In genomic region chr1:36473211-36473780, GRCm38 (mm10) we compare ENCODE assay signal across 8 mouse cellular contexts. TPM values are rescaled to one million over a fixed set of nuclear protein-coding genes. Genes with fewer than 3 reads are reported as not detected.
A peak's percentile ranks its signal among the peaks of the same experiment; 100 is the strongest.
DNase-seq lines count a peak whose midpoint lies in the region; ATAC-seq and TF ChIP-seq lines count a peak whose summit lies in the region.

No protein-coding gene starts in this region.

- H3K4me3 ChIP-seq in testis, adult 2 months (ENCODE audit: control insufficient read depth, low read depth, low read length) = peak overlapping the region; percentile 87
- H3K4me3 ChIP-seq in liver, embryonic 12.5 days = no peak overlapping the region
- peak overlapping the region; percentile 69 for H3K4me3 ChIP-seq in stomach, embryonic 16.5 days (replicated peaks; ENCODE audit: low read length)

- no peak for ATAC-seq in liver, embryonic 12.5 days
- ATAC-seq in stomach, embryonic 16.5 days (ENCODE audit: insufficient read depth, low FRiP score) = no peak

- no peak overlapping the region for H3K27ac ChIP-seq in testis, adult 2 months (ENCODE audit: control insufficient read depth, insufficient read depth, low read depth, low read length)
- no peak overlapping the region for H3K27ac ChIP-seq in liver, embryonic 12.5 days
- no peak overlapping the region for H3K27ac ChIP-seq in stomach, embryonic 16.5 days (ENCODE audit: low read length)

- peak; percentile 36 for DNase-seq in cerebellum, adult 8-10 months
- no peak for DNase-seq in cerebellum, adult 11 months
- no peak for DNase-seq in testis, postnatal 10 days (ENCODE audit: low spot score)
- DNase-seq in urinary bladder, postnatal 14 days (ENCODE audit: low spot score) = no peak
- no peak for DNase-seq in frontal cortex, postnatal 14 days (ENCODE audit: low spot score in 2 of 2)

- no peaks in the 10 kb centered on the region for H3K36me3 ChIP-seq in testis, adult 2 months (ENCODE audit: control insufficient read depth, insufficient read depth, low read length)
- no peaks in the 10 kb centered on the region for H3K36me3 ChIP-seq in liver, embryonic 12.5 days
- H3K36me3 ChIP-seq in stomach, embryonic 16.5 days (ENCODE audit: control insufficient read depth, insufficient read depth, low read length) = no peaks in the 10 kb centered on the region

- WGBS in liver, embryonic 12.5 days (ENCODE audit: insufficient replicate concordance) = 57% methylated on average over 10 of the region's 10 CpGs
- 65% methylated on average over 10 of the region's 10 CpGs for WGBS in stomach, embryonic 16.5 days

- no peaks in the 10 kb centered on the region for H3K9me3 ChIP-seq in liver, embryonic 12.5 days (replicated peaks)
- H3K9me3 ChIP-seq in stomach, embryonic 16.5 days (replicated peaks; ENCODE audit: control insufficient read depth, low read length) = no peaks in the 10 kb centered on the region

- peaks cover 16% of the 10 kb centered on the region for H3K4me1 ChIP-seq in testis, adult 2 months (ENCODE audit: control insufficient read depth, insufficient read depth, low read length)
- peaks cover 58% of the 10 kb centered on the region for H3K4me1 ChIP-seq in liver, embryonic 12.5 days
- peaks cover 50% of the 10 kb centered on the region for H3K4me1 ChIP-seq in stomach, embryonic 16.5 days (ENCODE audit: control insufficient read depth, insufficient read depth, low read length)

- TF ChIP-seq POLR2A in testis, adult 2 months (IDR thresholded peaks at IDR 0.05; ENCODE audit: control insufficient read depth, low read depth, low read length) = no peak

- no peak for TF ChIP-seq CTCF in testis, adult 2 months (IDR thresholded peaks at IDR 0.05; ENCODE audit: control insufficient read depth, insufficient read depth, insufficient replicate concordance, low read depth, low read length)

- H3K4me2 ChIP-seq in liver, embryonic 12.5 days = peak overlapping the region; percentile 95
- H3K4me2 ChIP-seq in stomach, embryonic 16.5 days (ENCODE audit: low read depth, low read length) = peak overlapping the region; percentile 83

- no peaks in the 10 kb centered on the region for H3K27me3 ChIP-seq in testis, adult 2 months (ENCODE audit: control insufficient read depth, insufficient read depth, low read length)
- peaks cover 22% of the 10 kb centered on the region for H3K27me3 ChIP-seq in liver, embryonic 12.5 days (replicated peaks)
- H3K27me3 ChIP-seq in stomach, embryonic 16.5 days (ENCODE audit: control insufficient read depth, insufficient read depth, low read length) = no peaks in the 10 kb centered on the region

- H3K9ac ChIP-seq in liver, embryonic 12.5 days = no peak overlapping the region
- H3K9ac ChIP-seq in stomach, embryonic 16.5 days (ENCODE audit: low read length) = peak overlapping the region; percentile 4; the same call in 1 of the 2 replicates

RNA-seq across cellular contexts. Expression of gene Cnnm4, which starts 1.9 kb away (rescaled TPM):
- 14.1 and 14.6 TPM in 2 replicates for polyA plus RNA-seq in testis, adult 2 months (2012; rRNA removed)
- 3.8 and 4.0 TPM in 2 replicates for polyA plus RNA-seq in liver, embryonic 12.5 days (2016; fragmentation: Nextera tagmentation; extraction: Ambion mirVana)
- polyA plus RNA-seq in stomach, embryonic 16.5 days (2015; fragmentation: Nextera tagmentation; extraction: Ambion mirVana) = 16.7 and 18.5 TPM in 2 replicates

RNA-seq across cellular contexts. Expression of gene Lman2l, which starts 28.2 kb away (rescaled TPM):
- polyA plus RNA-seq in testis, adult 2 months (2012; rRNA removed) = 18.7 and 22.1 TPM in 2 replicates
- polyA plus RNA-seq in liver, embryonic 12.5 days (2016; fragmentation: Nextera tagmentation; extraction: Ambion mirVana) = 20.9 and 22.8 TPM in 2 replicates
- polyA plus RNA-seq in stomach, embryonic 16.5 days (2015; fragmentation: Nextera tagmentation; extraction: Ambion mirVana) = 37.8 and 39.2 TPM in 2 replicates

RNA-seq across cellular contexts. Expression of gene Cnnm3, which starts 38.4 kb away (rescaled TPM):
- polyA plus RNA-seq in testis, adult 2 months (2012; rRNA removed) = 5.6 and 5.9 TPM in 2 replicates
- polyA plus RNA-seq in liver, embryonic 12.5 days (2016; fragmentation: Nextera tagmentation; extraction: Ambion mirVana) = 1.3 and 1.5 TPM in 2 replicates
- polyA plus RNA-seq in stomach, embryonic 16.5 days (2015; fragmentation: Nextera tagmentation; extraction: Ambion mirVana) = 2.5 and 3.0 TPM in 2 replicates
